In the genomic region with DNA sequence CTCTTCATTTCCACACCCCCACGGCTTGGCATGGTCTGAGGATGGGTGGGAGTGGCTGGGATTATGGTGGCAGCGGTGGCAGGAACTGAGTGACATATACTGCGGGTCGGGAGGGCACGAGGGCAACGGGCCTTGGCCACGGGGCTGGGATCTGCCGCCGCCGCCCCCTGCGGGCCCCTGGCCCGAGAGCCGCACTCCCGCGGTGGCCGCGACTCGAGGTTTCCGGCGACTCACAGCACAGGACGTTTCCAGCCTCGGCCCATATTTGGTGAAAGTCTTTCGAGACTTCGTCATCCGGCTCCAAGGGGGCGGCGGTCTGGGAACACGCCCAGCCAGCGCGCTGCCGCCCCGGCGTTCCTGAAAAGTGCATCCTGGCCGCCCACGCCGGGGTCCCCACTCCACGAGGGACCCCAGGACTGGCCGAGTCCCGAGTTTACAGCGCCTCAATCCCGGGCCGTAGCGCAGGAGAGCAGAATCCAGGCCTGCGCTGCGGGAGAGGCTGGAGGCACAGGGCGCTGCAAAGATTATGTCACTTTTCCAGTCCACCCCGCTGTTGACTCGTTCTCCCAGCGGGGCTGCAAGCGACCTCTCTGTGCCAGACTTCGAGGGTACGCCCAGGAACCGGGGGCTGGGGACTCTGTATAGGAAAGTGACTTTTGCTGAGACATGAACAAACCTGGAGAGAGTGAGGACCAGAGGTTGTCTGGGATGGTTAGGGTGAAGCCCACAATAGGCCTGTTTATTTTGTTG, we compare ENCODE assay signal across 8 mouse cellular contexts. TPM values are rescaled to one million over a fixed set of nuclear protein-coding genes. Genes with fewer than 3 reads are reported as not detected.
DNase-seq lines count a peak whose midpoint lies in the region; ATAC-seq and TF ChIP-seq lines count a peak whose summit lies in the region.

No protein-coding gene starts in this region.

- no peaks in the 10 kb centered on the region for H3K36me3 ChIP-seq in intestine, embryonic 16.5 days (ENCODE audit: control insufficient read depth, insufficient read depth, low read length)
- no peaks in the 10 kb centered on the region for H3K36me3 ChIP-seq in liver, embryonic 13.5 days
- H3K36me3 ChIP-seq in neural tube, embryonic 11.5 days (ENCODE audit: control insufficient read depth, insufficient read depth, low read length): no peaks in the 10 kb centered on the region

- intact Hi-C loops in left cerebral cortex, adult 2 months (cut with DNase I): loop anchor here (2.0 to 5.0 kb wide), 2 partner anchors 105 to 179 kb away; partner anchors contain the start of gene Ddah1

- peak; percentile 55 to 61 for DNase-seq in left cerebral cortex, adult 2 months (ENCODE audit: extremely low spot score in 1 of 2, low spot score in 2 of 2)
- no peak for DNase-seq in left cerebral cortex, adult 9 months (ENCODE audit: low spot score in 2 of 2)
- peak; percentile 92 for DNase-seq in embryo, embryonic 11 days
- peak; percentile 99 for DNase-seq in heart, adult 11 months
- no peak for DNase-seq in liver, embryonic 13.5 days
- peak; percentile 76 for DNase-seq in neural tube, embryonic 11.5 days (ENCODE audit: low spot score)
- peak; percentile 83 for DNase-seq in urinary bladder, postnatal 14 days (ENCODE audit: low spot score)

- peak overlapping the region; percentile 85 for H3K9ac ChIP-seq in intestine, embryonic 16.5 days (ENCODE audit: low read depth, low read length)
- peak overlapping the region; percentile 60 for H3K9ac ChIP-seq in liver, embryonic 13.5 days
- peak overlapping the region; percentile 70 for H3K9ac ChIP-seq in neural tube, embryonic 11.5 days (ENCODE audit: low read length)

- no peaks in the 10 kb centered on the region for H3K9me3 ChIP-seq in intestine, embryonic 16.5 days (ENCODE audit: control insufficient read depth, low read length)
- no peaks in the 10 kb centered on the region for H3K9me3 ChIP-seq in liver, embryonic 13.5 days (replicated peaks)
- H3K9me3 ChIP-seq in neural tube, embryonic 11.5 days (ENCODE audit: control insufficient read depth, low read length): no peaks in the 10 kb centered on the region

- H3K27ac ChIP-seq in left cerebral cortex, adult 2 months: peak overlapping the region; percentile 33
- H3K27ac ChIP-seq in intestine, embryonic 16.5 days (ENCODE audit: low read length): peak overlapping the region; percentile 84
- peak overlapping the region; percentile 35; the same call in 1 of the 2 replicates for H3K27ac ChIP-seq in liver, embryonic 13.5 days
- H3K27ac ChIP-seq in neural tube, embryonic 11.5 days (ENCODE audit: low read depth, low read length): no peak overlapping the region

- H3K4me2 ChIP-seq in intestine, embryonic 16.5 days (ENCODE audit: low read depth, low read length): peak overlapping the region; percentile 94
- peak overlapping the region; percentile 64 for H3K4me2 ChIP-seq in liver, embryonic 13.5 days
- peak overlapping the region; percentile 78 for H3K4me2 ChIP-seq in neural tube, embryonic 11.5 days (ENCODE audit: low read depth)

- H3K4me1 ChIP-seq in intestine, embryonic 16.5 days (ENCODE audit: control insufficient read depth, insufficient read depth, low read length): peaks cover 3% of the 10 kb centered on the region; the same call in 1 of the 2 replicates
- peaks cover 15% of the 10 kb centered on the region for H3K4me1 ChIP-seq in liver, embryonic 13.5 days (replicated peaks)
- peaks cover 20% of the 10 kb centered on the region for H3K4me1 ChIP-seq in neural tube, embryonic 11.5 days (ENCODE audit: control insufficient read depth, insufficient read depth, low read length)

- under 1% methylated on average over 53 of the region's 53 CpGs for WGBS in intestine, embryonic 16.5 days
- 2% methylated on average over 52 of the region's 53 CpGs for WGBS in liver, embryonic 13.5 days (ENCODE audit: insufficient replicate concordance)
- under 1% methylated on average over 53 of the region's 53 CpGs for WGBS in neural tube, embryonic 11.5 days

- no peaks in the 10 kb centered on the region for H3K27me3 ChIP-seq in intestine, embryonic 16.5 days (replicated peaks; ENCODE audit: control insufficient read depth, insufficient read depth, low read length)
- peaks cover 61% of the 10 kb centered on the region for H3K27me3 ChIP-seq in liver, embryonic 13.5 days
- 0 out of 2 replicates have a peak, but pooled peaks cover 5% of the 10 kb centered on the region for H3K27me3 ChIP-seq in neural tube, embryonic 11.5 days (ENCODE audit: control insufficient read depth, insufficient read depth, low read length)

- ATAC-seq in intestine, embryonic 16.5 days: peak; percentile 66
- peak; percentile 22 for ATAC-seq in liver, embryonic 13.5 days (ENCODE audit: low read depth)
- peak; percentile 13 for ATAC-seq in neural tube, embryonic 11.5 days (ENCODE audit: insufficient read depth, low FRiP score, low TSS enrichment)

- TF ChIP-seq CTCF in left cerebral cortex, adult 2 months (IDR thresholded peaks at IDR 0.05): no peak; the same call in 1 of the 2 replicates

- H3K4me3 ChIP-seq in left cerebral cortex, adult 2 months: peak overlapping the region; percentile 53
- H3K4me3 ChIP-seq in intestine, embryonic 16.5 days (ENCODE audit: low read length): peak overlapping the region; percentile 62
- peak overlapping the region; percentile 50 for H3K4me3 ChIP-seq in liver, embryonic 13.5 days (replicated peaks)
- H3K4me3 ChIP-seq in neural tube, embryonic 11.5 days (ENCODE audit: low read depth, low read length): peak overlapping the region; percentile 40

RNA-seq across cellular contexts. Expression of gene Ccn1, which starts 3.6 kb away (rescaled TPM):
- total RNA-seq in left cerebral cortex, adult 2 months (2021): 10 to 100 TPM in 1 of 2 experiments, 1 to 10 TPM in 1; 7.8 to 12.6 TPM
- 50.3 and 55.5 TPM in 2 replicates for polyA plus RNA-seq in intestine, embryonic 16.5 days (2015; fragmentation: Nextera tagmentation; extraction: Ambion mirVana)
- 6.3 and 7.5 TPM in 2 replicates for polyA plus RNA-seq in liver, embryonic 13.5 days (2015; fragmentation: Nextera tagmentation; extraction: Ambion mirVana)
- polyA plus RNA-seq in neural tube, embryonic 11.5 days (2014; fragmentation: Nextera tagmentation; extraction: Ambion mirVana): 30.1 and 31.7 TPM in 2 replicates

Comparison
In these comparisons a context has a peak if more than half of its experiments do, and no peak if none do; other contexts are left out.
1. DNase-seq: peak in left cerebral cortex, adult 2 months (2 of 2), embryo, embryonic 11 days (single experiment), heart, adult 11 months (single experiment), neural tube, embryonic 11.5 days (single experiment) and urinary bladder, postnatal 14 days (single experiment); none in left cerebral cortex, adult 9 months (0 of 2) and liver, embryonic 13.5 days (single experiment).
2. ATAC-seq: peak in every context shown above with its lines; median percentile 66 in intestine, embryonic 16.5 days; 22 in liver, embryonic 13.5 days; 13 in neural tube, embryonic 11.5 days.
3. Peak in every context shown above with its lines, with median percentiles within 50 percentile points of each other: H3K4me3 ChIP-seq, H3K4me2 ChIP-seq and H3K9ac ChIP-seq.